Mouse (Mus musculus): ENCODE data around the gene Ly6g5c.
"Not testable (repeated sequence)": the region's sequence is repeated elsewhere in the genome, so short reads cannot be mapped to it uniquely, and the experiment has no call there.

Ly6g5c gene

GRCm38 (mm10) chr17:35106522-35106921 lies 1.6 kb upstream of the Ly6g5c start:
- DNase-seq (ENCODE audit: low spot score in 2 of 2): no peak

DNA sequence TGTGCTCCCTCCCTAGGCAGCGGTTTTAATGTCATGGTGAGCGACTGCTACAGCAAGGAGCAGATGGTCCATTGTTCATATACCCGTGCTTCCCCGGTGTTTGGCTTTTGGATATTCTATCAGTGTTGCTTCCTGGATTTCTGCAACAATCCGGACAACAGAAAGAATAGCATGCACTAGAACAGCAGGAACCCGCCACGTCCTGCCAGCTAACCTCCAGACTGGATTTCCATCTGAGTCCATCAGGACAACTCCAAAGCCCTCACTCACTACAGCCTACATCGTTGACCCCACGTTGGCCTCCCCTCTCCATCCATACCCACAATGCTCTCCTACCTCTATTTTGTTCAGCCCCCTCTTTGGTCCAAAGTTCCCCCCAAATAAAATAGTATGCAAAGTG lies 3.7 kb downstream of the Ly6g5c start:
- no peak for DNase-seq (ENCODE audit: low spot score in 2 of 2)

DNA sequence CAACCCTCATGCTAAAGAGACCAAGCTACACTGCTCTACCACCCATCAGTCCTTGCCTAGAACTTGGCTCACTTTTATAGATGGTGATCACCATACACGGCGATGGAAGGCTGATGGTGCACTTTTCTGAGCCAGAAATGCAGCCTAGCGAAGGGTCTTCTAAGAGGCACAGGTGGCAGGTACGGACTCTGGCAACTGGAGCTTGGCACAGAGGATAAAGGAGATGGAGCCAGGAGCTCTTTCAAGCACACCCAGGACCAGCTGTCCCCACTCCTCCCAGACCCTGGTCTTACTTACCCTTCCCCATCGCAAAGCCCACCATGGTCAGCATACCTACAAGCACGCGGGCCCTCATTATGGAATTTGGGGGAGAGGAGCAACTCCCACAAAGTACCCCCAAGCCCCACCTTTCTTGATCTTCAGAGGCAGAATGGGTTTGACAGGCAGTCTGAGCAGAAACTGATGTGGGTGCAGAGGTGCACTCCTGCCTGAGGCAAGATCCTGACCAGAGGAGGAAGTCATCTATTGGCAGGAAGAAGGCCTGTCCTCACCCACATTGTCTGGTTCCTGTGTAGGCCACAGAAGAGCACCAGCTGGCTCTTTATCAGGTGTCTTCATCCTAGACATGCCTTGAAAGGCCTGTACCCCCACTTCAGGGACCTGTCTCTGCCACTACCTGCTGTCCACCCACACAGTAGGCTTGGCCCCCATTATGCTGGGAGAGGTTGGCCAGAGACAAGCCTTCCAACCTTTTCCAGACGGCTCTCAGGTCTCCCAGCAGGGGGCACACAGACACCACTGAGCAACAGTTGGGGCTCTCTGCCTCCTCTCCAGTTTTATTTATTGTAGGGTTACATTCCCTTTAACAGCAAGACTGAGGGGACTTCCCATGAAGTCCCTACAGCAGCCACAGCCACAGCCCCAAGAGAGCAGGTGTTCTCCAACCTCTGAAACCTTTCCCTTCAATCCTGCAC lies 7.3 kb downstream of the Ly6g5c start, which contains the start of gene Ly6g5b:
Gene Ly6g5b, minus strand, starts transcription at position 383 of the 974 bp plus-strand sequence.
- peak; percentile 32 to 61 for DNase-seq (ENCODE audit: low spot score in 2 of 2)

DNA sequence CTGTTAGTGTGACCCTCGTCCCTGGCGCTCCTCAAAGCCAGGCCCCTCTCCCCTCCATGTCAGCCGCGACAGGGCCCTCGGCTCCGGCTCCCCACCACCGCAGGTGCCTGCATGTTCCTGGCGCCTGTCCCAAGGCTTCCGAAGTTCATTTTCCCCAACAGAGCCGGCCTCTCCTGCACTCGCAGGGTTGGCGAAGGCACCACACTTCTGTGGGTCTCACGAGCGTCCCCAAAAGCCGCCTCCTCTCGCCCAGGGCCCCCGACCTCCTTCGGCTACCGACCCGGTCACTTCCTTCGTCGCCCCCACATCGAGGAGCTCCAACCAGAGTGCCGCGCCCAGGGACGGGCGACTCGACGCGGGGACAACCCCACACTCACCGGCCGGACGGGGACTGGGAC lies 12.7 kb downstream of the Ly6g5c start:
- DNase-seq (ENCODE audit: low spot score in 2 of 2): peak in 1 of 2 experiments; percentile 44

GRCm38 (mm10) chr17:35121143-35121799 lies 13.2 kb downstream of the Ly6g5c start, which contains the start of gene Gpank1:
Gpank1 (plus strand) TSS chr17:35121455.
- DNase-seq (ENCODE audit: low spot score in 2 of 2): peak; percentile 98

DNA sequence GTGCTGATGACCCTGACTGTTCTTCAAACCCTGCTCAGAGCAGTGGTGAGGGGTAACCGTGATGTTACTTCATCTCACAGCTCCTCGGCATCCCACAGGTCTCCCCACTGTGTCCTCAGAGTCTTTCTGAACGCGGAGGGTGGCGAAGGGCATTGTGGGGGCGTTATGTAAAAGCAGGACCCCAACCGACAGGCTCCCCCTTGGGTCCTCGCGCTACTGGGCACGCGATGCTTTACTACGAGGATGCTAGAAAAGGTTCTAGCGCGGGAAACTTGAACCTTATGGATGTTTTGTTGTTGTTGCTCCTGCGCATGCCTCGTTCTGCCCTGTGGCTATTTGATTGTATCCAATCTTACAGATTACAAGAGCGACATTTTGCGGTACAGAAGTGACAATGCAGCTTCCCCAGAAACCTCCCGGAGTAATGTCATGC lies 13.8 kb downstream of the Ly6g5c start, which contains the start of gene Csnk2b:
Gene Csnk2b, minus strand, starts transcription at position 183 of the 433 bp plus-strand sequence.
- DNase-seq (ENCODE audit: low spot score in 2 of 2): peak; percentile 39 to 43

GRCm38 (mm10) chr17:35123287-35123686 lies 15.2 kb downstream of the Ly6g5c start:
- not testable (repeated sequence) for DNase-seq (ENCODE audit: low spot score in 2 of 2)

- not testable (repeated sequence) for DNase-seq (ENCODE audit: low spot score in 2 of 2)
Observed at GRCm38 (mm10) chr17:35124261-35124896, 16.3 kb downstream of the Ly6g5c start.

DNA sequence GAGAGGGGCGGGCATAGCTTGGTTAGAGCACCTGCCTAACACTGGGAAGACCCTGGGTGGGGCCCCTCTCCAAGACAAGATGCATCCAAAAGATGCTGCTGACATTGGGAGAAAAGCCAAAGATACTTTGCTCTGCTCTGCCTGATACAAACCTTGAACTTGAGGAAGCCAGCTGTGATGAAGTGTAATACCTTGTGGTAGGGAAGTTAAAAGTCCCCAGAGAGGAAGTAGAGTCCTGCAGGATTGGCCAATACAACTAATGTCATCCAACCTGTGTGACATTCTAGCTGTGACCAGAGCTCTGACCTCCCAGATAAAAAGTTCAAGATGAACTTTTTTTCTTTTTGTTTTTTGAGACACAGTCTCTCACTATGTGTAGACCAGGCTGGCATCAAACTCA lies 17.0 kb downstream of the Ly6g5c start:
- DNase-seq (ENCODE audit: low spot score in 2 of 2): no peak

GRCm38 (mm10) chr17:35125578-35125977 lies 17.5 kb downstream of the Ly6g5c start:
- DNase-seq (ENCODE audit: low spot score in 2 of 2): no peak

- DNase-seq (ENCODE audit: low spot score in 2 of 2): peak; percentile 77 to 82
Observed at GRCm38 (mm10) chr17:35126206-35126611, 18.1 kb downstream of the Ly6g5c start, which contains the start of gene D17H6S53E. D17H6S53E (plus strand) TSS chr17:35126373.

- DNase-seq (ENCODE audit: low spot score in 2 of 2): no peak
Observed at GRCm38 (mm10) chr17:35127017-35127416, 18.9 kb downstream of the Ly6g5c start.

DNA sequence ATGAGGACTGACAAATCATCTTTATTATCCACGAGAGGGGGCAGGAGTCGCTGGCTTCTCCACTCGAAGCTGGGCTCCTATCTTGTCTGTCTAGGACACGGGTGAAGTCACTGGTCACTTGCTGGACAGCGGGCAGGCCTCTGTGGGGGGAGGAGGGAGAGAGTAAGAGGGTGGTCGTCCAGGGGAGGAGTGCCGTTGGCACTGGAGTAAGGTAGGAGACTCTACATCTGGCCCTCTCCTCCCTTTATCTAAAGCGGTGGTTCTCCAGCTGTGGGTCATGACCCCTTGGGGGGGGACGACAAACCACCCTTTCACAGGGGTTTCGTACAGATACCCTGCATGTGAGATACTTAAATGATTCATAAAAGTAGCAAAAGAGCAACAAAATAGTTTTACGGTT lies 20.9 kb downstream of the Ly6g5c start:
- DNase-seq (ENCODE audit: low spot score in 2 of 2): no peak

GRCm38 (mm10) chr17:35131038-35131437 lies 23.0 kb downstream of the Ly6g5c start:
- DNase-seq (ENCODE audit: low spot score in 2 of 2): no peak

DNA sequence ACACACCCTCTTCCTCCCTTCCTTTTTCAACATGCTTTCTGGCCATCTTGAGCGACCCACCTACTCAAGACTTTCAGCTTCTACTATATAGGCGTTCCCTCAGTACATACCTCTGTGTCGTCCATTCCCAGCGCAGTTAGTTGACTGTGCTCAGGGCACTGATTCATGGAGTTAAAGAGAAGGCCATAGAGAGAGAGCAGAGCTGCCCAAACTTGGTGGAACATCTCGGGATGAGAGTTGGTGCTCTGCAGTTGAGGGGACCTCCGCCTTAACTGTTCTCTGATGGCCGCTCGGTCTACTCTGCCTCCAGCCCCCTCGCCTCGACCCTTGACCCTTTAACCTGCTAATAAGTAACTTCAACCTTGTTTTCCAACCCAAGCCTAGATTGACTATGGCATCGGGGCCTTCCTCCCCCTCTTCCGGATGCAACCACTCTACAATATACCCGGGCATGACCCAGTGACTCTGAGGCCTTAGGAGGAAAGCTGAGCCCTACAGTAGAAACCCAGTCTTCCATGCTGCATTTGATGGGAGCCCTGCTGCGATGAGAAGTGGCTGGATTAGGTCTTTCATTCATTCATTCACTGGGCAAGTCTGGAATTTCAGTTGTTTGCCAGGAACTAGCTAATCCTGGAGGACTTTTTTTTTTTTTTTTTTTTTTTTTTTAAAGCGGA lies 23.6 kb downstream of the Ly6g5c start, which contains the start of gene Apom:
Gene Apom, minus strand, starts transcription at position 551 of the 674 bp plus-strand sequence.
- DNase-seq (ENCODE audit: low spot score in 2 of 2): no peak

DNA sequence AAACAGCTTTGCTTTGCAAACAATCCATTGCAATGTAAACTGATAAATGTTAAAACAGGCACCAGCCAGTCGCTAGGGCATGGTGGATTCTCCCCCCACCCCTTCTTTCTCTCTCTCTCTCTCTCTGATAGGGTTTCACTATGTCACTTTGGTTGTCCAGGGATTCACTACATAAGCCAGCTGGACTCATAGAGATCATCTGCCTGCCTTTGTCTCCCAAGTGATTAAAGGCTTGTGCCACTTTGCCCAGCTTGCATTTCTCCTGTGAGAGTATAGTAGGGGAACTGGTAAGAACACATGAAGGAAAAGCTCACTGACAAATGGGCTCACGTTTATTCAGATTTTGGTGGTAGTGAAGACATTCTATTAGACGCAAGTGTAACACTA lies 24.1 kb downstream of the Ly6g5c start:
- DNase-seq (ENCODE audit: low spot score in 2 of 2): no peak

- DNase-seq (ENCODE audit: low spot score in 2 of 2): no peak
Observed at GRCm38 (mm10) chr17:35133517-35133916, 25.4 kb downstream of the Ly6g5c start.

GRCm38 (mm10) chr17:35134801-35135590 lies 26.9 kb downstream of the Ly6g5c start, which contains the start of gene Bag6:
Bag6 (plus strand) TSS chr17:35135178.
- peak; percentile 91 to 94 for DNase-seq (ENCODE audit: low spot score in 2 of 2)

DNA sequence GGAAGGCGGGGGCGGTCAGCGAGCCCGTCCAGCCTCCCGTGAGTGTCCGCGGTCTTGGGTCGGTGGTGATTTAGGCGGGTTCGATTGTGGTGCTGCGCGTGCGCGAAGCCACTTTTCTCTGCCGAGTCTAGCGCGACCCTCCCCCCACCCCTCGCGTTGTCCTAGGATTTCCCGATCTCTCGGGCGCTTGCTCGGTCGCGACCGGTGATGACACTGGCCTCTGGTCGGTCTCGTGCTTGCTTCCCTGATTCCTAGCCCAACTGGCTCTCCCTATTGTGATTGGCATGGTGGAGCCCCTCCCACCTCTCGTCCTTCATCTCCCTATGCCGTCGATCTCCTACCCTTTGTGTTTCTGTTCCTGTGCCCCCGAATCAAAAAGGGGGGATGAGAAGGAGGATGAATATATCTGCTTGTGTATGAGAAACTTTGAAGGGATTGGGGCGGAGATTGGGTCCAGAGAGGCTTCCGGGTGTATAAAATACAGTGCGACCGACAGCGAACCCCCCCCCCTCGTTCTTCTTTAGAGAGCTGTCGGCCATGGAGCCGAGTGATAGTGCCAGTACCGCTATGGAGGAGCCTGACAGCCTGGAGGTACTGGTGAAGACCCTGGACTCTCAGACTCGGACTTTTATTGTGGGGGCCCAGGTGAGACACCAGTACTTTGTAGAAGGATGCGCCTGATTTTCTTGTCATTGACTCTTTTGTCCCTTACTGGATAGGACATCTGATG lies 27.7 kb downstream of the Ly6g5c start:
- no peak for DNase-seq (ENCODE audit: low spot score in 2 of 2)

DNA sequence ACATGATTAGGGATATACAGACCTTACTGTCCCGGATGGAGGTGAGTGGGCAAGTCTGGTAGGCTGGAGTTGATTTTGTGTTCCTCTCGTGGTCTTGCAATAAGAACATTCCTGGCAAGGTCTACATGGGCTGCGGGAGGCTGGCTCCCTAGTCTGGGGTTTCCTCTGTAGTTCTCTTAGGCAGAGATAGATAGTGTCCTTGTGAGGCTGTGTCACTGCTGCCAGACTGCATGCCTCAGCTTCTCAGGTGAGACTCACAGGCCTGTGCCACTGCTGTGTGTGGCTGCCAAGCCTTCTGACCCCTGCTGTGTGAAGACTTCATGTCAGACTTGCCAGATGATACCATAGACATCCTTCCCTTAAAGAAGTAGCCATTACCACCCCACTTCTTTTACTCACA lies 31.2 kb downstream of the Ly6g5c start:
- DNase-seq (ENCODE audit: low spot score in 2 of 2): no peak

Data from thymus, postnatal 10 days (tissue).